Mouse (Mus musculus): ENCODE measurements around the gene Rpl10-ps3. TPM values are rescaled to one million over a fixed set of nuclear protein-coding genes. Genes with fewer than 3 reads are reported as not detected.

Rpl10-ps3 gene
- polyA plus RNA-seq (2014; fragmentation: Nextera tagmentation; extraction: Ambion mirVana): 132 and 139 TPM in 2 replicates

DNA sequence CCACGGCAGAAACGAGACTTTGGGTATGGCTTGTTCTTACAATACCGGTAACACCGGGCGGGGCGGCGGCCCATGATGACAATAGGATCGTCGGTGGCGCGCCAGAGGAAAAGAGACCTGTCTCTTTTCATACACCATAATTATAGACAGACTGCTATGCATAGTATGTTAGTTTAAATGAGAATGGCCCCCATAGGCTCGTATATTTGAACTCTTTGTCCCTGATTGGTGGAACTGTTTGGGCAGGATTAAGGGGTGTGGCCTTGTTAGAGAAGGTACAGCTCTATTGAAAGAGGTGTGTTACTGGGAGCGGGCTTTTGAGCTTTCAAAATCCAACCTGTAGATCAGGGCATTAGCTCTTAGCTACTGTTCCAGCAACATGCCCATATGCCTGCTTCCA lies at the start of gene Rpl10-ps3:
TSS of gene Rpl10-ps3 (minus strand) at position 101 of the 400 bp plus-strand sequence.
- H3K27me3 ChIP-seq (ENCODE audit: control insufficient read depth, insufficient read depth, low read length): no peaks in the 10 kb centered on the region
- H3K27ac ChIP-seq (ENCODE audit: low read depth, low read length): no peak within 1 kb of the TSS
- H3K4me1 ChIP-seq (ENCODE audit: control insufficient read depth, insufficient read depth, low read length): 0 out of 2 replicates have a peak, but pooled peaks cover 3% of the 10 kb centered on the region
- no peaks in the 10 kb centered on the region for H3K9me3 ChIP-seq (ENCODE audit: control insufficient read depth, low read length)
- no peak within 1 kb of the TSS for H3K9ac ChIP-seq (replicated peaks; ENCODE audit: low read depth, low read length)
- H3K36me3 ChIP-seq (ENCODE audit: control insufficient read depth, insufficient read depth, low read length): no peaks in the 10 kb centered on the region
- H3K4me2 ChIP-seq (ENCODE audit: low read depth, low read length): no peak within 1 kb of the TSS
- no peak within 1 kb of the TSS for H3K4me3 ChIP-seq (ENCODE audit: low read depth, low read length)
- ATAC-seq (ENCODE audit: low read depth): no peak
- 98% methylated on average over 11 of the region's 13 CpGs for WGBS

DNA sequence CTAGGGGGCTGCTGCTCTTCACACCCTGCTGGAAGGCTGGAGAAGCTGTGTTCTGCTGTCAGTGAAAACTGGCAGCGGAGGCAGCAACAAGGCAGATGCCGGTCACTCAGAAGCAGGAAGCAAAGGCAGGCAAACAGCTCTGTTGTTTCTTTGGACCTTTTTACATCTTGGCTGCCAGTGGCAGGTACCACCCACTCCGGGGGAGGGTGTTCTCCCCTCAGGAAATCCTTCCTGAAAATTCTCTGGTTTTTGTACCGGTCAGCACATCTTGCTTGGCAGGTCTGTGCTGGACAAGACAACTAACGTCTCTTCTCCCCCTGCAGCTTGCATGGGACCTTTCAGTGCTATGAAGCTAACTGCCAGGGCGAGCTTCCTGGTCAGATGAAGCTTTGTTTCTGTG lies 30.8 kb upstream of the Rpl10-ps3 start:
- no peaks in the 10 kb centered on the region for H3K9me3 ChIP-seq (ENCODE audit: control insufficient read depth, low read length)
- H3K4me3 ChIP-seq (ENCODE audit: low read depth, low read length): no peak overlapping the region
- H3K36me3 ChIP-seq (ENCODE audit: control insufficient read depth, insufficient read depth, low read length): no peaks in the 10 kb centered on the region
- no peak for ATAC-seq (ENCODE audit: low read depth)
- no peak overlapping the region for H3K4me2 ChIP-seq (ENCODE audit: low read depth, low read length)
- 74% methylated on average over 6 of the region's 6 CpGs for WGBS
- H3K4me1 ChIP-seq (ENCODE audit: control insufficient read depth, insufficient read depth, low read length): no peaks in the 10 kb centered on the region
- no peaks in the 10 kb centered on the region for H3K27me3 ChIP-seq (ENCODE audit: control insufficient read depth, insufficient read depth, low read length)
- no peak overlapping the region for H3K27ac ChIP-seq (ENCODE audit: low read depth, low read length)
- no peak overlapping the region for H3K9ac ChIP-seq (replicated peaks; ENCODE audit: low read depth, low read length)

DNA sequence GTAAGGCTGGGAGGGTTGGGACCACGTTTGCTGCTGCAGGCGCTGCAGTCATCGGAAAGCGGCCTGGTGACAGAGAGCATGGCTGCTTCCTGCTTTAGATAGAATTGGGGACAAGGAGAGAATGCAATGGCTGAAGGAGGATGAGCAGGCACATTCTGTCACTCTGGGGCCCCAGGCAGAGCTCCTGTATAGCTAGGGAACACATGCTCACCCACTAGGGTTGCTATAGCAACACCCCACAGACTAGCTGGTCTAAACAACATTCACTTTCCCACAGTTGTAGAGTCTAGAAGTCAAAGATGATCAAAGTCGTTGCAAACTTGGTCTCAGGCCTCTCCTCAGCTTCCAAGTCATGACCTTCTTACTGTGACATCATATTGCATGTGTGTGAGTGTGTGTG lies 29.9 kb upstream of the Rpl10-ps3 start:
- Histone ChIP-seq H3K27me3 (ENCODE audit: control insufficient read depth, insufficient read depth, low read length) (no peaks in the 10 kb centered on the region), H3K4me1 (ENCODE audit: control insufficient read depth, insufficient read depth, low read length) (no peaks in the 10 kb centered on the region), H3K9me3 (ENCODE audit: control insufficient read depth, low read length) (no peaks in the 10 kb centered on the region), H3K4me3 (ENCODE audit: low read depth, low read length) (no peak overlapping the region), H3K9ac (replicated peaks; ENCODE audit: low read depth, low read length) (no peak overlapping the region), H3K4me2 (ENCODE audit: low read depth, low read length) (no peak overlapping the region), H3K36me3 (ENCODE audit: control insufficient read depth, insufficient read depth, low read length) (no peaks in the 10 kb centered on the region), H3K27ac (ENCODE audit: low read depth, low read length) (no peak overlapping the region)
- 84% methylated on average over 5 of the region's 5 CpGs for WGBS
- no peak for ATAC-seq (ENCODE audit: low read depth)

DNA sequence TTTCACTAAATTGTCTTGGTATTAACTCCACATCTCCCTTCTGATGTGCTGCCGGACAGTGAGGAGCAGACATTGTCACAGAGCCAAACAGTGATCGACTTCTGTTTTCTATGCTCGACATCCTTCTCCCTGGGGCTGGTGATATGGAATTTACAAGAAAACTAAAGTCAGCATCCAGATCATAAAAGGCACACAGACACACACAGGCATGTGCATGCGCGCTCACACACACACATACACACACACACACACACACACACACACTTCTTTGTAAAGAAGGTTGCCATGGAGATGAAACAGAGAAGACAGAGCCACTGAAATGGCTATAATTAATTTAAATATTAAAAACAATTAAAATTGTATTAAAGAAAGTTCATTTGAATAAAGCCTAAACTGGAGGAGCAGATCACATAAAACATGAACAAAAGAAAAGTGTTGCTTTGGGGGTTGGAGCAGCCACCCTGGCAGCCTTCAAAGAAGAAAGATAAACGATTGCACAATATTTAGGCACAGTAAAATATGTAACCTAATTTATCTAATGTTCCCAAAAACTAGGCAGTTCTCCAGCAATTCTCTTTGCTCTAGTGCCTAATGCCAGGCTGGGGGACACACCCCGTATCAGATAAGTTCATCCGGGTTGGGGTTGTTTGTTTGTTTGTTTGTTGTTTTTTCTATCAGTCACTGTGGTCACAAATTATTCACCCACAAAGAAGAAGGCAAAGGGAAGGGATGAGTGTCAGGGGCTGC lies 24.0 kb upstream of the Rpl10-ps3 start:
- H3K4me1 ChIP-seq (ENCODE audit: control insufficient read depth, insufficient read depth, low read length): 0 out of 2 replicates have a peak, but pooled peaks cover 4% of the 10 kb centered on the region
- no peaks in the 10 kb centered on the region for H3K27me3 ChIP-seq (ENCODE audit: control insufficient read depth, insufficient read depth, low read length)
- no peaks in the 10 kb centered on the region for H3K9me3 ChIP-seq (ENCODE audit: control insufficient read depth, low read length)
- H3K27ac ChIP-seq (ENCODE audit: low read depth, low read length): no peak overlapping the region
- no peaks in the 10 kb centered on the region for H3K36me3 ChIP-seq (ENCODE audit: control insufficient read depth, insufficient read depth, low read length)
- ATAC-seq (ENCODE audit: low read depth): no peak
- no peak overlapping the region for H3K9ac ChIP-seq (replicated peaks; ENCODE audit: low read depth, low read length)
- 70% methylated on average over 8 of the region's 8 CpGs for WGBS
- no peak overlapping the region for H3K4me2 ChIP-seq (ENCODE audit: low read depth, low read length)
- no peak overlapping the region for H3K4me3 ChIP-seq (ENCODE audit: low read depth, low read length)

DNA sequence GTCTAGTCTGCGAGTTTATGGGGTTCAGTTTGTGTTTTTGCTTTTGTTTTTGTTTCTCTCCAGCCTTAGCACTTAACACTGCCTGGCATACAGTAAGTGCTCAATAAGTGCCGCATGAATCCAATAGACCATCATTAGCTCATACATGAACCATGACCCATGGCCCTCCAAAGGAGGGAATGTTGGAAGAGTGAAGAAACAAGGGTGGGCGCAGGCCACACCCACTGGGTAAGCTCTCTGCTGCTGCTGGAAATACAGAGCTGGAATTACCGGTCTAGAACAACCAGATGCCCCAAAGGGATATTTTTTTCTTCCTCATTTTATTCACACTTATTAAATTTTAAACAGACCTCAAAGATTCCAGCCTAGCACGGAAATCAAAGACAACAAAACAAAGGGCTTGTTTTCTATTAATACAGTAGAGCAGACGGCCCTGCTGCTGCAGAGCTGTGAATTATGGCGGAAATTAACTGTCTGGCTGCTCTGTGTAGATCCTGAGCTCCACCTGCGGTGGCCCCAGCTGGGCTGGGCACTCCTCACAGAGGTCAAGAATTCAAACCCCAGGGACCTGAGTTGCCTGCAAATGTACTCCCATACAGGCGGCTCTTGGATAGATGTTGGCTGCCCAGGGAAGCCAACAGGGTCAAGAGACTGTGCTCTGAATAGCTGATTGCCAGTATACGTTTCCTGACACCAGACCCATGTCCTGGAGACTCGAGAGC lies 20.5 kb upstream of the Rpl10-ps3 start:
- Histone ChIP-seq H3K4me1 (ENCODE audit: control insufficient read depth, insufficient read depth, low read length) (0 out of 2 replicates have a peak, but pooled peaks cover 4% of the 10 kb centered on the region), H3K4me3 (ENCODE audit: low read depth, low read length) (no peak overlapping the region), H3K27me3 (ENCODE audit: control insufficient read depth, insufficient read depth, low read length) (no peaks in the 10 kb centered on the region), H3K9ac (replicated peaks; ENCODE audit: low read depth, low read length) (no peak overlapping the region), H3K9me3 (ENCODE audit: control insufficient read depth, low read length) (no peaks in the 10 kb centered on the region), H3K27ac (ENCODE audit: low read depth, low read length) (0 out of 2 replicates have a peak overlapping the region, but pooled peaks have one; percentile 24), H3K36me3 (ENCODE audit: control insufficient read depth, insufficient read depth, low read length) (no peaks in the 10 kb centered on the region), H3K4me2 (ENCODE audit: low read depth, low read length) (no peak overlapping the region)
- 37% methylated on average over 11 of the region's 11 CpGs for WGBS
- peak; percentile 38; the same call in 1 of the 2 replicates for ATAC-seq (ENCODE audit: low read depth)

DNA sequence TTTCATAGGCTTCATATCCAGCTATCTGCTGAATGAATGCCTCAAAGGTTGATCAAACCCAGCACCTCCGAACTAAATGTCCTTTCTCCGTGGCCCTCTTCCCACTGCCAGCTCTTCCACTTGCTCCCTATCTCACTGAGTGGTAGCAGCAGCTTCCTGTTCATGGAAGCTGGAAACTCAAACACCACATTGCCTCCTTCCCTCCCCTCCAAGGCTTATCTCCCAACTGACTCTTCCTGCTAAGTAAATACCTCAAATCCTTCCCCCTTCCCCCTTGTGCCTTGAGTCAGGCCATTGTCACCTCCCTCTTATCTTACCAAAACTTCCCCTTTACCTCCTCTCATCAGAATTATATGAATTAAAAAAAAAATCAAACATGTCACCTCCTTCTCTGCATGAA lies 19.2 kb upstream of the Rpl10-ps3 start:
- no peaks in the 10 kb centered on the region for H3K9me3 ChIP-seq (ENCODE audit: control insufficient read depth, low read length)
- H3K27me3 ChIP-seq (ENCODE audit: control insufficient read depth, insufficient read depth, low read length): no peaks in the 10 kb centered on the region
- H3K4me1 ChIP-seq (ENCODE audit: control insufficient read depth, insufficient read depth, low read length): 0 out of 2 replicates have a peak, but pooled peaks cover 4% of the 10 kb centered on the region
- no peak for ATAC-seq (ENCODE audit: low read depth)
- no peaks in the 10 kb centered on the region for H3K36me3 ChIP-seq (ENCODE audit: control insufficient read depth, insufficient read depth, low read length)
- H3K27ac ChIP-seq (ENCODE audit: low read depth, low read length): no peak overlapping the region
- no peak overlapping the region for H3K9ac ChIP-seq (replicated peaks; ENCODE audit: low read depth, low read length)
- WGBS: 81% methylated on average over 2 of the region's 2 CpGs
- no peak overlapping the region for H3K4me3 ChIP-seq (ENCODE audit: low read depth, low read length)
- no peak overlapping the region for H3K4me2 ChIP-seq (ENCODE audit: low read depth, low read length)

DNA sequence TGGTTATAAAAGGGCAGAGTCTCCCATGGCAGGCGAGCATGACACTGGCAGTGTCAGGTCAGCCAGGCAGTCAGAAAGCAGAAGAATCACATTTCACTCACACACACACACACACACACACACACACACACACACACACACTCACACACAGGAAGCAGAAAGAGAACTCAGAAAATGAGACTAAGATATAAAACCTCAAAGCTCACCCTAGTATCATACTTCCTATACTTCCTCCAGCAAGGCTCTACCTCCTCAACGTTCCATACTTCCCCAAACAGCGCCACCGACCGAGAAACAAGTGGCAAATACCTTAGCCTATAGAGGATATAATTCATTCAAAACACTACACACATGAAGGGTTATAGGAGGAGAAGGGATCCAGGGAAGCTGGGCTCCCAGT lies 18.5 kb upstream of the Rpl10-ps3 start:
- no peak overlapping the region for H3K27ac ChIP-seq (ENCODE audit: low read depth, low read length)
- ATAC-seq (ENCODE audit: low read depth): no peak
- no peaks in the 10 kb centered on the region for H3K9me3 ChIP-seq (ENCODE audit: control insufficient read depth, low read length)
- H3K36me3 ChIP-seq (ENCODE audit: control insufficient read depth, insufficient read depth, low read length): no peaks in the 10 kb centered on the region
- no peak overlapping the region for H3K4me2 ChIP-seq (ENCODE audit: low read depth, low read length)
- H3K4me1 ChIP-seq (ENCODE audit: control insufficient read depth, insufficient read depth, low read length): 0 out of 2 replicates have a peak, but pooled peaks cover 4% of the 10 kb centered on the region
- 88% methylated on average over 5 of the region's 5 CpGs for WGBS
- H3K9ac ChIP-seq (replicated peaks; ENCODE audit: low read depth, low read length): no peak overlapping the region
- H3K4me3 ChIP-seq (ENCODE audit: low read depth, low read length): no peak overlapping the region
- no peaks in the 10 kb centered on the region for H3K27me3 ChIP-seq (ENCODE audit: control insufficient read depth, insufficient read depth, low read length)

DNA sequence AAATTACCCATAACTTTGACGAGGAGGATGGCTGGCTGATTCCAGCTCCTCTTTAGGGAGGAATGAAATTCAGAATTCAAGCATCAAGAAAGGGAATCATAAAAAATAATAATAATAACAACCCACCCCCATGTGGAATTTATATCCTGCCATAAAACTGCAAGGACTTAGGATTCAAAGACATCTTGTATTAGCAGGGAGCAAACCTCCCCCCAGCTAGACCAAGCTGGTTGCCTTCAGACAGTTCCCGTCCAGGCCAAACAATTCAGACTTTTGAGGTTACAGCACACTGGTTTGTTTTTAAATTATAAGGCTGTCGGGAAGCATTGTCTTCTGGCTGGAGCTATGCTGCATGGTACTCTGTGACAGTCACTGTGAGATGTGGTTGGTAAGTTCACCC lies 17.8 kb upstream of the Rpl10-ps3 start:
- H3K27ac ChIP-seq (ENCODE audit: low read depth, low read length): no peak overlapping the region
- no peaks in the 10 kb centered on the region for H3K36me3 ChIP-seq (ENCODE audit: control insufficient read depth, insufficient read depth, low read length)
- no peaks in the 10 kb centered on the region for H3K27me3 ChIP-seq (ENCODE audit: control insufficient read depth, insufficient read depth, low read length)
- 0 out of 2 replicates have a peak, but pooled peaks cover 4% of the 10 kb centered on the region for H3K4me1 ChIP-seq (ENCODE audit: control insufficient read depth, insufficient read depth, low read length)
- ATAC-seq (ENCODE audit: low read depth): no peak
- H3K4me3 ChIP-seq (ENCODE audit: low read depth, low read length): no peak overlapping the region
- no peak overlapping the region for H3K4me2 ChIP-seq (ENCODE audit: low read depth, low read length)
- no peak overlapping the region for H3K9ac ChIP-seq (replicated peaks; ENCODE audit: low read depth, low read length)
- WGBS: 31% methylated on average over 3 of the region's 3 CpGs
- no peaks in the 10 kb centered on the region for H3K9me3 ChIP-seq (ENCODE audit: control insufficient read depth, low read length)

DNA sequence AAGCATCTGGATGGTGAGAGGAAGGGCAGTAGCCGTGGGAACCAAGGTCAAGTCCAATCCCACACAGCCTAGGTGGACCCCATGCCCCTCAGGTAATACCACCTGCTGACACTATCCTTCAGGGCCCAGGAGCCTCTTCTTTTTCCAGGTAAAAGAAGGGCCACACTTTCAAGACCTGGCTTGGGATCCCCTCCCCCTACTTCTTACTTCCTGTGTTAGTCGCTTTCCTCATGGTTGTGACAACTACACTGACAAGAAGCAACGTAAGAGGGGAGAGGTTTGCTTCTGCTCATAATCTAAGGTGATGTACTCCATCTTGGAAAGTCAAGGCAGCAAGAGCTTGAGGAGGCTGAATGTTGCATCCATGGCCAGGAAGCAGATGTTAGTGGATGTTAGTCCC lies 15.6 kb upstream of the Rpl10-ps3 start:
- H3K9ac ChIP-seq (replicated peaks; ENCODE audit: low read depth, low read length): no peak overlapping the region
- 89% methylated on average over 3 of the region's 3 CpGs for WGBS
- ATAC-seq (ENCODE audit: low read depth): no peak
- no peak overlapping the region for H3K4me3 ChIP-seq (ENCODE audit: low read depth, low read length)
- no peak overlapping the region for H3K4me2 ChIP-seq (ENCODE audit: low read depth, low read length)
- H3K9me3 ChIP-seq (ENCODE audit: control insufficient read depth, low read length): no peaks in the 10 kb centered on the region
- H3K36me3 ChIP-seq (ENCODE audit: control insufficient read depth, insufficient read depth, low read length): no peaks in the 10 kb centered on the region
- H3K4me1 ChIP-seq (ENCODE audit: control insufficient read depth, insufficient read depth, low read length): 0 out of 2 replicates have a peak, but pooled peaks cover 2% of the 10 kb centered on the region
- H3K27ac ChIP-seq (ENCODE audit: low read depth, low read length): no peak overlapping the region
- H3K27me3 ChIP-seq (ENCODE audit: control insufficient read depth, insufficient read depth, low read length): no peaks in the 10 kb centered on the region

Measured in neural tube, embryonic 14.5 days (tissue).